Mouse (Mus musculus) CH12.LX (cell line): ENCODE measurements around the gene Gimap7.

Experiments used
- MAFK ChIP-seq: IDR thresholded peaks from 2 replicates; pipeline ENCODE4 v1.6.1; 2011; ENCODE audit warnings: low read length, improper control_type of control experiment; ENCODE audit not compliant: insufficient replicate concordance
- MAZ ChIP-seq: IDR thresholded peaks from 2 replicates; pipeline ENCODE4 v1.6.1; 2012; ENCODE audit warnings: low read depth, mild to moderate bottlenecking, inconsistent platforms, low read length, improper control_type of control experiment, moderate library complexity
- POLR2A ChIP-seq: IDR thresholded peaks from 2 replicates; pipeline ENCODE4 v1.6.1; 2011; ENCODE audit warnings: low read depth, mild to moderate bottlenecking, improper control_type of control experiment, low read length

DNA sequence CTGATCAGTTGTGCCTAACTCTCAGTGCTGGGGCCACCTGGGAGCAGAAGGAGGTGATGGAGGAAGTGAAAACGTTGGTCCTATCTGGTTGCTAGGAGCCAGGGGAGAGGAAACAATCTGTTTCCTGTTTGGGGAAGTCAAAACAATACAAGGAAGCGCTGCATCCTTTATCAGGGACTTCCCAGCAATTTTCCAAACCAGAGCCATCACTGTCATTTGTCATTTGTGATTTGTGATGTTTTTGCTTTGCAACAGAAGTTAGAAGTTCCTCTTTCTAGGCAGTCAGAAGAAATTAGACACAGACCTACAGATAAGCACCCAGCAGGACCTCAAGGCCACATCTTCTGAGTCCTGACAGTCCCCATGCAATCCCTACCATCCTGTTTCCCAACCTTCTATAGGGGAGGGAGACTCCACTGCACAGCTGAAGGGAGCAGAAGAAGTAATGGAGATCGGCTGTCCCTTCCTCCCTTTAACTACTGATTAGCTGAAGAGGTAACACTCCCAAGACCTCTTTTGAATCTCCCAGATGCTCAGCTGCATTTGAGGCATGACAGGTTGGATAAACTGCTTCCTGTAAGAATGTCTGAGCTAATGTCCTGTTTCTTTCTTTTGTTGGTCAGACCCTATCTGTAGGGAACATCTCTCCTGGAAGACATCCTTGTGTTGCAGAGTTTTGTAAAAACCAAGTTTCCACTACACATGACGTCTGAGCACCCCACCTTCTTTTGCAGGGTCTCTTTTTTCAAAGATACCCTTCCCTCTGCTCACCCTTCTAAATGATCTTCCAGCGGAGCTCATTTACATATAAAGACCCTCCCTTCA is 18.0 kb upstream of the Gimap7 start:
- peak; percentile 70; the same call in 1 of the 2 replicates for TF ChIP-seq MAZ
- TF ChIP-seq MAFK: 0 out of 2 replicates have a peak, but pooled peaks have one; percentile 60
- TF ChIP-seq POLR2A: peak; percentile 59
